Mouse (Mus musculus) limb, embryonic 11.5 days (tissue): ENCODE measurements around the gene Abi3. TPM values are rescaled to one million over a fixed set of nuclear protein-coding genes. Genes with fewer than 3 reads are reported as not detected.

ENCODE experiments used
- ATAC-seq: fragments of 200-750 bp; cut with Nextera tagmentation; 2 replicates; pipeline ENCODE4 v1.8.0; 2017; ENCODE audit warnings: low read depth; ENCODE audit not compliant: insufficient number of reproducible peaks, low FRiP score, low TSS enrichment
- DNase-seq: peaks from one replicate; pipeline ENCODE4 v3.0.0-alpha.2; 2015; ENCODE audit warnings: low spot score
- H3K27ac ChIP-seq: fragments of 300-500 bp; sonication (generic); replicated peaks from 2 replicates; pipeline ENCODE4 v1.5.1; 2014; ENCODE audit warnings: low read depth, mild to moderate bottlenecking, low read length
- H3K27me3 ChIP-seq: fragments of 300-500 bp; sonication (generic); 2 replicates; pipeline ENCODE4 v1.6.1; 2014; ENCODE audit warnings: mild to moderate bottlenecking, low read length, mixed read lengths; ENCODE audit not compliant: control insufficient read depth, insufficient read depth
- H3K36me3 ChIP-seq: fragments of 300-500 bp; sonication (generic); 2 replicates; pipeline ENCODE4 v1.6.1; 2014; ENCODE audit warnings: mild to moderate bottlenecking, low read length, moderate library complexity, mixed read lengths; ENCODE audit not compliant: control insufficient read depth, insufficient read depth
- H3K4me1 ChIP-seq: fragments of 300-500 bp; sonication (generic); 2 replicates; pipeline ENCODE4 v1.6.1; 2014; ENCODE audit warnings: low read length, mixed read lengths; ENCODE audit not compliant: control insufficient read depth, insufficient read depth
- H3K4me2 ChIP-seq: fragments of 300-500 bp; sonication (generic); 2 replicates; pipeline ENCODE4 v1.6.1; 2014; ENCODE audit warnings: low read depth, mild to moderate bottlenecking, moderate library complexity; ENCODE audit not compliant: severe bottlenecking
- H3K4me3 ChIP-seq: fragments of 300-500 bp; sonication (generic); 2 replicates; pipeline ENCODE4 v1.5.1; 2014; ENCODE audit warnings: low read depth, low read length
- H3K9ac ChIP-seq: fragments of 300-500 bp; sonication (generic); 2 replicates; pipeline ENCODE4 v1.6.1; 2014; ENCODE audit warnings: mild to moderate bottlenecking, low read length
- H3K9me3 ChIP-seq: fragments of 300-500 bp; sonication (generic); 2 replicates; pipeline ENCODE4 v1.6.1; 2016; ENCODE audit warnings: low read length; ENCODE audit not compliant: control insufficient read depth
- WGBS: fragments of 180-500 bp; shearing (Covaris S2); extraction: QIAGEN DNeasy Blood & Tissue Kit; methylation state at CpG from one replicate; pipeline ENCODE4 v1.1.7; 2014; 5-methylcytosine and 5-hydroxymethylcytosine counted together
- polyA plus RNA-seq: library from polyadenylated mRNA; unstranded; fragments of >200 nt; fragmentation: Nextera tagmentation; extraction: Ambion mirVana; gene quantifications from 2 replicates; pipeline ENCODE4 v1.2.1, GENCODE M21; 2014

Abi3 gene
- polyA plus RNA-seq, 1 experiment from 2014 or later = 1.4 TPM

- WGBS = 84% methylated on average over 4 of the region's 4 CpGs
These were observed 30.1 kb downstream of the Abi3 start for GRCm38 (mm10) chr11:95812224-95812623.

GRCm38 (mm10) chr11:95811741-95812140, 30.5 kb downstream of the Abi3 start:
- no peak for ATAC-seq
- H3K4me1 ChIP-seq = no peaks in the 10 kb centered on the region
- no peaks in the 10 kb centered on the region for H3K36me3 ChIP-seq
- H3K9me3 ChIP-seq = peaks cover 4% of the 10 kb centered on the region; the same call in 1 of the 2 replicates
- H3K4me3 ChIP-seq = no peak overlapping the region
- no peaks in the 10 kb centered on the region for H3K27me3 ChIP-seq
- no peak overlapping the region for H3K27ac ChIP-seq
- H3K4me2 ChIP-seq = no peak overlapping the region
- no peak overlapping the region for H3K9ac ChIP-seq
- WGBS = 82% methylated on average over 6 of the region's 6 CpGs
- DNase-seq = no peak

More at GRCm38 (mm10) chr11:95812224-95812623, 30.1 kb downstream of the Abi3 start:
- ATAC-seq (no peak), DNase-seq (no peak)
- Histone ChIP-seq H3K4me2 (no peak overlapping the region), H3K4me3 (no peak overlapping the region), H3K9ac (no peak overlapping the region), H3K9me3 (peaks cover 4% of the 10 kb centered on the region; the same call in 1 of the 2 replicates), H3K27ac (no peak overlapping the region), H3K36me3 (no peaks in the 10 kb centered on the region), H3K4me1 (no peaks in the 10 kb centered on the region), H3K27me3 (no peaks in the 10 kb centered on the region)

GRCm38 (mm10) chr11:95810828-95811227, 31.4 kb downstream of the Abi3 start:
- no peaks in the 10 kb centered on the region for H3K27me3 ChIP-seq
- no peaks in the 10 kb centered on the region for H3K4me1 ChIP-seq
- no peak overlapping the region for H3K4me3 ChIP-seq
- H3K27ac ChIP-seq = no peak overlapping the region
- DNase-seq (no peak), ATAC-seq (no peak)
- 54% methylated on average over 7 of the region's 7 CpGs for WGBS
- no peak overlapping the region for H3K9ac ChIP-seq
- H3K36me3 ChIP-seq = no peaks in the 10 kb centered on the region
- peaks cover 4% of the 10 kb centered on the region; the same call in 1 of the 2 replicates for H3K9me3 ChIP-seq
- H3K4me2 ChIP-seq = no peak overlapping the region

DNA sequence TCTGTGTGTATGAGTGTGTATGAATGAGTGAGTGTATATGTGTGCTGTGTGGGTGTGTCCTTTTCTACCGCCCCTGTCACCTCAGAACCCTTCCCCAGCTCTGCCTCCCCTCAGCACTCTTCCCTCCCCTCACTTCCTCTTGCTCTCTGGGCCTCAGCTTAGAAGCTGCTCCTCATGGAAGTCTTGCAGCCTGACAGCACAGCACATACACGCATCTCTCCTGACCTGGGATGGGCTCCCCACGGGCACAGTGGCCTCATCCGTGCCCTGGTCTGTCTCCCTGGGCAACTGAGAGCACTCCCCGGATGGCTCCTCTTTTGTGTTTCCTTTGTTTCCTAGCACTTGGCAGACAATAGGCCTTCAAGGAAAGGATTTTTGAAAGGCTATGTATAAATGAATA, 32.7 kb downstream of the Abi3 start:
- no peak for DNase-seq
- 46% methylated on average over 5 of the region's 5 CpGs for WGBS
- H3K4me3 ChIP-seq = no peak overlapping the region
- H3K9me3 ChIP-seq = peaks cover 4% of the 10 kb centered on the region; the same call in 1 of the 2 replicates
- no peaks in the 10 kb centered on the region for H3K36me3 ChIP-seq
- H3K27ac ChIP-seq = no peak overlapping the region
- H3K4me2 ChIP-seq = no peak overlapping the region
- ATAC-seq = no peak
- no peaks in the 10 kb centered on the region for H3K4me1 ChIP-seq
- H3K27me3 ChIP-seq = no peaks in the 10 kb centered on the region
- H3K9ac ChIP-seq = no peak overlapping the region

DNA sequence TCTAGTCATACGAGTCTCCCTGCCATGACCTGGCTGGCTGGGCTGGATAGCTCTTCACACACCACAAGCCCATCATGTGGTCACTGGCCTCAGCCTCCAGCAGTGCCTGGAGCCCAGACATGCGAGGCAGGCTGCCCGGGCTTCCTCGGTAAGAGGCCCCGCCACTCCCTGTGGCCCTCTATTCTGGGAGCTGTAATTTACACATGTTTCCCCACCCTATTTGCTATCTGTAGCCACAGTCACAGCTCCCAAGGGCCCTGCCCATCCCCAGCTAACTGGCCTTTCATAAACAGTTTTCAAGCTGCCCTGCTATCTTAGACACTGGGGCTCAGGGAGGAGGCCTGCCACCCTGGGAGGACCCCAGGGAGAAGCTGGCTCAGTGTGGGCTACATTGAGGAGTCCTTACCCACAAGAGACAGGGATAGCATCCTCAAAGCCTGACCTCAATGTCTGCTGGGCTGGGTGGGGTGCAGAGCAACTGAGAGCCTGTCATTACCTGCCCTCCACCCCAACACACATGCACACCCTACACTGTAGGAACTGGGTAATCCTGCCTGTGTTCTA, 33.7 kb downstream of the Abi3 start:
- Histone ChIP-seq H3K27ac (no peak overlapping the region), H3K9me3 (peaks cover 4% of the 10 kb centered on the region; the same call in 1 of the 2 replicates), H3K9ac (no peak overlapping the region), H3K4me2 (no peak overlapping the region), H3K27me3 (no peaks in the 10 kb centered on the region), H3K4me1 (no peaks in the 10 kb centered on the region), H3K36me3 (no peaks in the 10 kb centered on the region), H3K4me3 (no peak overlapping the region)
- WGBS = 81% methylated on average over 5 of the region's 5 CpGs
- no peak for ATAC-seq
- no peak for DNase-seq

GRCm38 (mm10) chr11:95807884-95808283, 34.4 kb downstream of the Abi3 start:
- DNase-seq = no peak
- ATAC-seq = no peak
- Histone ChIP-seq H3K27me3 (no peaks in the 10 kb centered on the region), H3K4me2 (no peak overlapping the region), H3K27ac (no peak overlapping the region), H3K9me3 (peaks cover 4% of the 10 kb centered on the region; the same call in 1 of the 2 replicates), H3K4me3 (no peak overlapping the region), H3K9ac (no peak overlapping the region), H3K36me3 (no peaks in the 10 kb centered on the region), H3K4me1 (no peaks in the 10 kb centered on the region)
- 93% methylated on average over 5 of the region's 5 CpGs for WGBS

DNA sequence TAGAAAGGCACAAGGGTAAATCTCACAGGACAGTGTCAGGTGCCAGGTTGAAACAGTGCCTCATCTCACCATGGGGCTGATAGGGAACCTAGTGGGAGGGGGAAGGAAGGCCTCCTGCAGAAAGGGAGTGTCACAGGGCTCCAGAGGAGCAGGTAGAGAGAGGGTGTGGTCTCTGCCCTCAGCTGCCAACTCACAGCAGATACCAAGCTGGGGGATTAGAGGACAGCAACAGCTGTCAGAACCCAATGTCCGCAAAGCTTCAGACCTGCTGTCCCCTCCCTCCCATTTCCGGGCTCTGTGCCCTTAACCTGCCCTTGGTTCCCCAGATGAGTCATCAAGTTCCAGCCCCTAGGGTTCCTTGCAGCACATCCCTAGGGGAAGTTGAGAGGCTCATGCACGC, 36.7 kb downstream of the Abi3 start:
- no peaks in the 10 kb centered on the region for H3K27me3 ChIP-seq
- no peaks in the 10 kb centered on the region for H3K36me3 ChIP-seq
- no peak overlapping the region for H3K9ac ChIP-seq
- 28% methylated on average over 3 of the region's 3 CpGs for WGBS
- H3K9me3 ChIP-seq = peaks cover 4% of the 10 kb centered on the region; the same call in 1 of the 2 replicates
- no peak overlapping the region for H3K4me3 ChIP-seq
- DNase-seq (no peak), ATAC-seq (no peak)
- no peak overlapping the region for H3K27ac ChIP-seq
- H3K4me1 ChIP-seq = no peaks in the 10 kb centered on the region
- no peak overlapping the region for H3K4me2 ChIP-seq

- peaks cover 4% of the 10 kb centered on the region; the same call in 1 of the 2 replicates for H3K9me3 ChIP-seq
- DNase-seq = no peak
- no peak overlapping the region for H3K9ac ChIP-seq
- 71% methylated on average over 5 of the region's 5 CpGs for WGBS
- no peak overlapping the region for H3K4me3 ChIP-seq
- H3K4me1 ChIP-seq = no peaks in the 10 kb centered on the region
- no peak overlapping the region for H3K4me2 ChIP-seq
- no peaks in the 10 kb centered on the region for H3K27me3 ChIP-seq
- H3K36me3 ChIP-seq = no peaks in the 10 kb centered on the region
- no peak overlapping the region for H3K27ac ChIP-seq
- no peak for ATAC-seq
These were observed 37.3 kb downstream of the Abi3 start for GRCm38 (mm10) chr11:95805010-95805409.

GRCm38 (mm10) chr11:95795582-95795981, 46.7 kb downstream of the Abi3 start:
- no peak for ATAC-seq
- Histone ChIP-seq H3K9me3 (no peaks in the 10 kb centered on the region), H3K4me3 (no peak overlapping the region), H3K27me3 (peaks cover 12% of the 10 kb centered on the region; the same call in 1 of the 2 replicates), H3K36me3 (no peaks in the 10 kb centered on the region), H3K4me2 (no peak overlapping the region), H3K9ac (no peak overlapping the region), H3K4me1 (peaks cover 4% of the 10 kb centered on the region; the same call in 1 of the 2 replicates), H3K27ac (no peak overlapping the region)
- DNase-seq = no peak
- WGBS = 60% methylated on average over 5 of the region's 5 CpGs
